Mouse (Mus musculus) heart, embryonic 14.5 days (tissue): ENCODE measurements around the gene Fam198b. TPM values are rescaled to one million over a fixed set of nuclear protein-coding genes. Genes with fewer than 3 reads are reported as not detected.

ENCODE experiments used
- ATAC-seq: fragments of 200-750 bp; cut with Nextera tagmentation; 2 replicates; pipeline ENCODE4 v1.8.0; 2017; ENCODE audit warnings: low read depth, moderate TSS enrichment; ENCODE audit not compliant: insufficient number of reproducible peaks, insufficient read depth, low FRiP score
- H3K27ac ChIP-seq, 2 experiments: fragments of 200-500 bp in 1 of 2; fragments of 300-500 bp in 1 of 2; sonication (generic) in 1 of 2; replicated peaks in 1 of 2; 2 replicates each; pipeline ENCODE4 v1.5.1; 2012 to 2014; ENCODE audit warnings: low read depth in 2 of 2, low read length in 2 of 2, control low read depth in 1 of 2, mild to moderate bottlenecking in 1 of 2, mixed read lengths in 1 of 2; ENCODE audit not compliant: control insufficient read depth in 1 of 2, insufficient read depth in 1 of 2
- H3K27me3 ChIP-seq: fragments of 300-500 bp; sonication (generic); 2 replicates; pipeline ENCODE4 v1.6.1; 2014; ENCODE audit warnings: mild to moderate bottlenecking, low read length, control low read depth; ENCODE audit not compliant: control insufficient read depth, insufficient read depth
- H3K36me3 ChIP-seq: fragments of 300-500 bp; sonication (generic); 2 replicates; pipeline ENCODE4 v1.6.1; 2014; ENCODE audit warnings: mild to moderate bottlenecking, control low read depth, low read length, mixed read lengths; ENCODE audit not compliant: control insufficient read depth, insufficient read depth
- H3K4me1 ChIP-seq, 2 experiments: fragments of 200-500 bp in 1 of 2; fragments of 300-500 bp in 1 of 2; sonication (generic) in 1 of 2; 2 replicates each; pipeline ENCODE4 v1.6.1; 2012 to 2014; ENCODE audit warnings: low read length in 2 of 2, control low read depth in 1 of 2, mixed read lengths in 1 of 2; ENCODE audit not compliant: control insufficient read depth in 2 of 2, insufficient read depth in 2 of 2
- H3K4me2 ChIP-seq: fragments of 300-500 bp; sonication (generic); 2 replicates; pipeline ENCODE4 v1.6.1; 2014; ENCODE audit warnings: mild to moderate bottlenecking, low read length
- H3K4me3 ChIP-seq, 2 experiments: fragments of 200-500 bp in 1 of 2; fragments of 300-500 bp in 1 of 2; sonication (generic) in 1 of 2; 2 replicates each; pipeline ENCODE4 v1.5.1; 2012 to 2014; ENCODE audit warnings: low read length in 2 of 2, mild to moderate bottlenecking in 2 of 2, control low read depth in 1 of 2, low read depth in 1 of 2, moderate library complexity in 1 of 2; ENCODE audit not compliant: control insufficient read depth in 1 of 2, insufficient read depth in 1 of 2
- H3K9ac ChIP-seq: fragments of 300-500 bp; sonication (generic); 2 replicates; pipeline ENCODE4 v1.6.1; 2014; ENCODE audit warnings: mild to moderate bottlenecking, low read length
- H3K9me3 ChIP-seq: fragments of 300-500 bp; sonication (generic); 2 replicates; pipeline ENCODE4 v1.6.1; 2016; ENCODE audit warnings: low read length, control low read depth; ENCODE audit not compliant: control insufficient read depth
- WGBS: fragments of 180-500 bp; shearing (Covaris S2); extraction: QIAGEN DNeasy Blood & Tissue Kit; methylation state at CpG from one replicate; pipeline ENCODE4 v1.1.7; 2014; 5-methylcytosine and 5-hydroxymethylcytosine counted together
- polyA plus RNA-seq: library from polyadenylated mRNA; unstranded; fragments of >200 nt; fragmentation: Nextera tagmentation; extraction: Ambion mirVana; gene quantifications from 2 replicates; pipeline ENCODE4 v1.2.1, GENCODE M21; 2014

Gene Fam198b
- polyA plus RNA-seq, 1 experiment from 2014 or later, result 46.9 TPM

- Histone ChIP-seq H3K36me3 (no peaks in the 10 kb centered on the region), H3K4me1 (peaks cover 2 to 32% of the 10 kb centered on the region in 2 experiments; a peak in 3 of 4 replicates), H3K27me3 (no peaks in the 10 kb centered on the region), H3K9ac (no peak overlapping the region), H3K9me3 (no peaks in the 10 kb centered on the region), H3K27ac (peak overlapping the region in 1 of 2 experiments; percentile 53; a peak in 2 of 4 replicates), H3K4me2 (no peak overlapping the region), H3K4me3 (no peak overlapping the region)
- 24% methylated on average over 1 of the region's 1 CpGs for WGBS
- ATAC-seq, result no peak
These were observed 100.2 kb downstream of the Fam198b start for GRCm38 (mm10) chr3:79984542-79984941.

- Histone ChIP-seq H3K4me2 (peak overlapping the region; percentile 24; the same call in 1 of the 2 replicates), H3K4me1 (peaks cover 5 to 45% of the 10 kb centered on the region in 2 experiments), H3K36me3 (no peaks in the 10 kb centered on the region), H3K4me3 (no peak overlapping the region), H3K27ac (peak overlapping the region; percentile 97 to 98), H3K9me3 (no peaks in the 10 kb centered on the region), H3K27me3 (no peaks in the 10 kb centered on the region), H3K9ac (peak overlapping the region; percentile 55)
- ATAC-seq, result peak; percentile 54
- WGBS, result 24% methylated on average over 8 of the region's 8 CpGs
These were observed 104.9 kb downstream of the Fam198b start for GRCm38 (mm10) chr3:79989250-79989649.

GRCm38 (mm10) chr3:79989911-79990310 lies 105.6 kb downstream of the Fam198b start:
- H3K27me3 ChIP-seq, result no peaks in the 10 kb centered on the region
- ATAC-seq, result no peak
- H3K36me3 ChIP-seq, result no peaks in the 10 kb centered on the region
- peak overlapping the region; percentile 55 for H3K9ac ChIP-seq
- peak overlapping the region; percentile 24; the same call in 1 of the 2 replicates for H3K4me2 ChIP-seq
- no peaks in the 10 kb centered on the region for H3K9me3 ChIP-seq
- H3K4me1 ChIP-seq, result peaks cover 7 to 45% of the 10 kb centered on the region in 2 experiments
- no peak overlapping the region for H3K4me3 ChIP-seq
- peak overlapping the region; percentile 97 to 98 for H3K27ac ChIP-seq
- 19% methylated on average over 2 of the region's 2 CpGs for WGBS

GRCm38 (mm10) chr3:79990480-79990879 lies 106.1 kb downstream of the Fam198b start:
- peak overlapping the region; percentile 29; the same call in 1 of the 2 replicates for H3K4me2 ChIP-seq
- no peak overlapping the region for H3K4me3 ChIP-seq
- no peaks in the 10 kb centered on the region for H3K9me3 ChIP-seq
- peaks cover 7 to 50% of the 10 kb centered on the region in 2 experiments for H3K4me1 ChIP-seq
- no peaks in the 10 kb centered on the region for H3K36me3 ChIP-seq
- H3K27me3 ChIP-seq, result no peaks in the 10 kb centered on the region
- ATAC-seq, result peak; percentile 78
- H3K27ac ChIP-seq, result peak overlapping the region; percentile 97 to 98
- H3K9ac ChIP-seq, result peak overlapping the region; percentile 55

- Histone ChIP-seq H3K36me3 (no peaks in the 10 kb centered on the region), H3K27me3 (no peaks in the 10 kb centered on the region), H3K4me1 (peaks cover 12 to 47% of the 10 kb centered on the region in 2 experiments), H3K9ac (no peak overlapping the region), H3K4me3 (no peak overlapping the region), H3K27ac (peak overlapping the region; percentile 72 to 82), H3K4me2 (peak overlapping the region; percentile 32; the same call in 1 of the 2 replicates), H3K9me3 (no peaks in the 10 kb centered on the region)
- 17% methylated on average over 5 of the region's 5 CpGs for WGBS
- ATAC-seq, result peak; percentile 76
These were observed 109.8 kb downstream of the Fam198b start for GRCm38 (mm10) chr3:79994029-79994539.

GRCm38 (mm10) chr3:79995726-79996125 lies 111.4 kb downstream of the Fam198b start:
- Histone ChIP-seq H3K9me3 (no peaks in the 10 kb centered on the region), H3K27me3 (no peaks in the 10 kb centered on the region), H3K27ac (peak overlapping the region in 1 of 2 experiments; percentile 59; a peak in 2 of 4 replicates), H3K4me3 (no peak overlapping the region), H3K36me3 (no peaks in the 10 kb centered on the region), H3K4me2 (no peak overlapping the region), H3K9ac (no peak overlapping the region), H3K4me1 (peaks cover 10 to 34% of the 10 kb centered on the region in 2 experiments)
- ATAC-seq, result peak; percentile 27; the same call in 1 of the 2 replicates
- 53% methylated on average over 6 of the region's 6 CpGs for WGBS

Other genes starting within 250 kb of the Fam198b start
- gene Rxfp1, start 146.7 kb upstream of the Fam198b start, polyA plus RNA-seq, result 9.6 and 11.3 TPM in 2 replicates
- gene Tmem144, start 31.8 kb upstream of the Fam198b start, polyA plus RNA-seq, result 12.4 and 16.2 TPM in 2 replicates